In the genomic region with DNA sequence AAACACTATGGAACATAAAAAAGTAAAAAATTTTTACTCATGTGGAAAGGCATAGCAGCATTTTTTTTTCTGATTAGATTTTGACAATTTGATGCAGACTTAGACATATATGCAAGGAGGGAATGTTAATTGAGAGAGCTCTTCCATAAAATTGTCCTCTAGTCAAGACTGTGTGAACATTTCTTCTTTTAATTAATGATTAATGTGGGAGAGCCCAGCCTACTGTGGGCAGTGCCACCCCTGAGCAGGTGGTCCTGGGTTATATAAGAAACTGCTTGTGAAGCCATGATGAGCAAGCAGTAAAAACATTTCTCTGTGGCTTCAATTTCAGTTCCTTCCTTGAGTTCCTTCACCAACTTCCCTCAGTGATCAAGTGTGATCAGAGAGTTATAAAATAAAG, we compare ENCODE assay signal across 21 mouse cellular contexts.
DNase-seq lines count a peak whose midpoint lies in the region; ATAC-seq and TF ChIP-seq lines count a peak whose summit lies in the region.
"Had no signal": no experiment of that assay in that cellular context is flagged by ENCODE, and none has a peak within 500 bp of the region (broad histone marks: within the 10 kb centered on the region; RNA-seq: fewer than 3 reads in every experiment).

No protein-coding gene starts in this region.

- no peaks in the 10 kb centered on the region for H3K36me3 ChIP-seq in kidney, embryonic 15.5 days
- no peaks in the 10 kb centered on the region for H3K36me3 ChIP-seq in kidney, embryonic 16.5 days (ENCODE audit: insufficient read depth, low read length)
- no peaks in the 10 kb centered on the region for H3K36me3 ChIP-seq in kidney, postnatal 0 days (ENCODE audit: insufficient read depth, low read length)
- H3K36me3 ChIP-seq: G1E had no signal

- no peak overlapping the region for H3K4me2 ChIP-seq in kidney, embryonic 15.5 days
- H3K4me2 ChIP-seq in kidney, embryonic 16.5 days (replicated peaks; ENCODE audit: low read depth, low read length) = no peak overlapping the region
- no peak overlapping the region for H3K4me2 ChIP-seq in kidney, postnatal 0 days (ENCODE audit: low read length)

- H3K27ac ChIP-seq in kidney, embryonic 15.5 days = no peak overlapping the region
- H3K27ac ChIP-seq in kidney, embryonic 16.5 days (ENCODE audit: low read length) = no peak overlapping the region
- no peak overlapping the region for H3K27ac ChIP-seq in kidney, postnatal 0 days

- H3K4me3 ChIP-seq in kidney, embryonic 15.5 days (replicated peaks) = no peak overlapping the region
- H3K4me3 ChIP-seq in kidney, embryonic 16.5 days (ENCODE audit: low read length) = no peak overlapping the region
- no peak overlapping the region for H3K4me3 ChIP-seq in kidney, postnatal 0 days (replicated peaks; ENCODE audit: low read depth, low read length)

- DNase-seq in kidney, postnatal 25 days = no peak
- DNase-seq in kidney, postnatal 36 days = no peak
- DNase-seq in kidney, postnatal 0 days (ENCODE audit: low spot score) = no peak
- DNase-seq in kidney, adult 11 months = no peak
- DNase-seq: adrenal gland, adult 2 months; adrenal gland, adult 8-10 months; adrenal gland, postnatal 10 days; adrenal gland, postnatal 14 days; adrenal gland, postnatal 25 days; adrenal gland, postnatal 36 days; B cell, adult 2 months; cerebellum, adult 11 months; cerebellum, adult 11-12 months; cerebellum, adult 18-20 months had no signal

- no peak for TF ChIP-seq CTCF in kidney, postnatal 0 days (IDR thresholded peaks at IDR 0.05; ENCODE audit: low read depth)

- H3K4me1 ChIP-seq in kidney, embryonic 15.5 days = 0 out of 2 replicates have a peak, but pooled peaks cover 3% of the 10 kb centered on the region
- peaks cover 9% of the 10 kb centered on the region; the same call in 1 of the 2 replicates for H3K4me1 ChIP-seq in kidney, embryonic 16.5 days (ENCODE audit: insufficient read depth, low read length)
- no peaks in the 10 kb centered on the region for H3K4me1 ChIP-seq in kidney, postnatal 0 days (replicated peaks; ENCODE audit: insufficient read depth, low read length)

- H3K27me3 ChIP-seq in kidney, embryonic 15.5 days = no peaks in the 10 kb centered on the region
- no peaks in the 10 kb centered on the region for H3K27me3 ChIP-seq in kidney, embryonic 16.5 days (ENCODE audit: insufficient read depth, low read length)
- no peaks in the 10 kb centered on the region for H3K27me3 ChIP-seq in kidney, postnatal 0 days (ENCODE audit: insufficient read depth, low read length)
- H3K27me3 ChIP-seq: CH12.LX, Patski had no signal

- no peak overlapping the region for H3K9ac ChIP-seq in kidney, embryonic 15.5 days
- no peak overlapping the region for H3K9ac ChIP-seq in kidney, embryonic 16.5 days (replicated peaks; ENCODE audit: low read length)
- no peak overlapping the region for H3K9ac ChIP-seq in kidney, postnatal 0 days (ENCODE audit: low read depth, low read length)

- H3K9me3 ChIP-seq in kidney, embryonic 15.5 days (replicated peaks) = no peaks in the 10 kb centered on the region
- no peaks in the 10 kb centered on the region for H3K9me3 ChIP-seq in kidney, embryonic 16.5 days (ENCODE audit: low read length)
- H3K9me3 ChIP-seq in kidney, postnatal 0 days (replicated peaks; ENCODE audit: low read length) = no peaks in the 10 kb centered on the region

- ATAC-seq in kidney, embryonic 15.5 days (replicated peaks; ENCODE audit: low FRiP score) = peak; percentile 85; the same call in 1 of the 2 replicates
- peak; percentile 63; the same call in 1 of the 2 replicates for ATAC-seq in kidney, embryonic 16.5 days (ENCODE audit: low FRiP score, low TSS enrichment)
- ATAC-seq in kidney, postnatal 0 days (replicated peaks; ENCODE audit: low FRiP score, low read depth) = peak; percentile 68
- ATAC-seq: activated CD4-positive, CD25-positive, alpha-beta regulatory T cell, adult 4 months; CD4-positive, CD25-positive, alpha-beta regulatory T cell, adult 4 months; Patski had no signal
